Mouse (Mus musculus): ENCODE measurements around the gene Tspan18.

Tspan18 gene

DNA sequence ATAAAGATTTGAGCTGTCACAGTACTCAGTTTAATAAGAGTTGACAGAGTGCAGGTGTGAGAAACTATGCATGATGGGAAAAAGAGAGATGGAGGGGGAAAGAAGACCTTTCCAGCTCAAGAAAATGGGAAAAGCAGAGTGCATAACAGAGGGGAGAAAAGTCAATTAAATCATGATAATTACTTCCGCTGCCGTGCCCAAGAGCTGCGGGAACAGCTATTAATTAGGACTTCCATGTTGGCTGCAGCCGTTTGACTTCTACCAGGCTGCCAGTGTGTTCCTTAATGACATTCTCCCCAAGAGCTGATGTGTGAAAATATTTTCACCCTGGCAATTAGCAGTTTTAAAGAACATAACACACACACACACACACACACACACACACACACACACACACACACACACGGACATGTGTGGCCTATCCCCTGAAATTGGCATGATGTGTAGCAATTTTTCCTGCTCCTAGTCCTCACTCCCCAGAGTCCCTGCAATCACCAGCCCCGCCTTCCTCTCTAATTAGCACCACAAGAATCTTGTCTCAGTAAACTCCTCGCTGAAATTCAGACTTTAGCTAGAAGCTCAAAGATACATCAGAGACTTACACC lies 67.6 kb downstream of the Tspan18 start:
- DNase-seq (ENCODE audit: low read depth in 1 of 2, low spot score in 2 of 2), result no peak

DNA sequence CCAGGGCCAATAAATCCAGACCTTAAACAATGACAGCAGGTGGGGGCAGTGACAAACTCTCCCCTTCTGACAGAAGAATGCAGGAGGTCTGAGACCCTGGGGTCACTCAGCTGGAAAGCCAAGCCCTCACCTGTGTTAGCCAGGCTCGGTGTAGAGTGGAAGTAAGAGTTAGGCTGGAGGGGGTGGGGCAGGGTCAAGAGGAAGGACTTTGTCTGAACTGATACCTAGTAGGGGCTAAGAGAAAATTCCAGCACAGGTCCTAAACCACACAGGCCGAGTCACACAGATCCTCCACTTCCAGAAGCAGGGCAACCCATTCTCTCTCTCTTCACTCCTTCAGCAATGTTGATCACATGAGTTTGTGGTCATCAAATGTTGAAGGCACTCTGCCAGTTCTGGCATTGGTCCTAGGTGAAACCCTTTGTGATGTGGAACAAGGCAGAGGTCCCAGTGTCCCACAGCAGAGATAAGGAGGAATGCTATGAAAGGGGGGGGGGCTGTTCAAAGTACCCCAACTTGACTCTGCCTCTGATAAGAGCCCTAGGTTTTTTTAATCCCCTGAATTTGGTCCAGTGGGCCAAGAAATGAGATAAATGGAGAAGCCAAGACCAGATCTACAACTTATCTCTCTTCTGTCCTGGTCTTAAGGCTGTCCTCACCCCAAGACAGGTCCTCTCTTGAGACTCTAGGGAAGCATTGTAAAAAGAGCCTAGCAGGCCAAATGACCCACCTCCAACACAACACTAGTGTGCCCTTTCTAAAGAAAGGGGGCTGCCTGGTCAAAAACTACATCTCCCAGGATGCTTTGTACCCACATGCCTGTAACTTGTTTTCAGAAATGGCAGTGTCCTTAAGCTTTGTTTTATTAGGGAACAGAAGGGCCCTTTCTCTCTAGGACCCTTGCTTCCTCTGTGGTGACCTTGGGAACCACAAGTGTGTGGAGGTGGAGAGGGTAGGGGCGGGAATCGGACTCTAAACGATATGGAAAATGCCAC lies 71.7 kb downstream of the Tspan18 start:
- no peak for DNase-seq (ENCODE audit: low read depth in 1 of 2, low spot score in 2 of 2)

DNA sequence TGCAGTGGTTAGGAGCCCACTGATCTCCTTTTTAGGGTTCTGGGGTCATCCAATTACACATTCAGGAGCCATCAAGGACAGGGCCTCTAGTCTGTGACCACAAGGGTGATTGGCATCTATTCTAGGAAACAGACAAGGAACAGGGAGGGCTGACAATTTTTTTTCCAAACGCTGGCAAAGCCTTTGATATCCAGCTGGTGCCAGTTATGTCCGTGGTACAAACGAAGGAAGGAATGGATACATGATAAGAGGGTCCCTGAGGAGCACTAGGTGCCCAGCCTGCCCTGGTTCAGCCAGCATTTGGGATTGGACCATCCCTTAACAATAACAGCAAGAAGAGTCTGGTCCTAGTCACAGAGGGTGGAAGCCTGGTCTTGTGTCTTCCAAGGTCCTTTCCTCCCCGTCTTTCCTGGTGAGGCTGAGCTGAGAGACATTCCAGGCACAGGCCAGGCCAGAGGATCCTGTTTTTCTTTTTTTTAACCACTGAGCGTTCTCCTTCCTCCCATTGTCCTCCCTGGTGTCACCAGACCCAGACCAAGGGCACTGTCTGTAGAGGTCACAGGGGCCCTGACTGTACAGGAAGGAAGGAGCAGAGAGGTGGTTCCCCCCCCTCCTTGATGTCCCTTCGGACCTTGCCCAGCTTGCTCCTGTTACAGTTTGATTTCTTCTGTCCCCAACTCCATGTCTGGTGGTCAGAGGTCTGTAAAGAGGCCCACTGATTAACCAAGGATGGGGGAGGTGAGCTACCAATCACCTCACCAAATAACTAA lies 72.6 kb downstream of the Tspan18 start:
- no peak for DNase-seq (ENCODE audit: low read depth in 1 of 2, low spot score in 2 of 2)

DNA sequence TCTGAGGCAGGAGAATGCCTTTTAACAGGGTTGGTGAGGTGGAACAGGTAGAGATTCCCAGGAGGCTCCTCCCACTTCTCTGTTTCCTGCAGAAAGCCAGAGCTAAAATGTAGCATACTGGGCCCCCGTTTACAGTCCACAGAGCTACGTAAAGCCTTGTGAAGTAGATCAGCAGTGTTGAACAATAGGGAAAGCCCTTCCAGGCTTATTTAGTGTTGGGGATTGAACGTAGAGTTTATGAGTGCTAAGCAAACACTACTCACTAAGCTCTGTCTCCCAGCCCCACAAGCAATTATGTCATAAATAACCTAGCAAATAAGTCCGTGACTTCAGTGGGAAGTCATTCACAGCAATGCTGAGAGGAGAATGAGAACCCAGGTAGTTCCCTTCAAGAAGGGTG lies 76.7 kb downstream of the Tspan18 start:
- no peak for DNase-seq (ENCODE audit: low read depth in 1 of 2, low spot score in 2 of 2)

DNA sequence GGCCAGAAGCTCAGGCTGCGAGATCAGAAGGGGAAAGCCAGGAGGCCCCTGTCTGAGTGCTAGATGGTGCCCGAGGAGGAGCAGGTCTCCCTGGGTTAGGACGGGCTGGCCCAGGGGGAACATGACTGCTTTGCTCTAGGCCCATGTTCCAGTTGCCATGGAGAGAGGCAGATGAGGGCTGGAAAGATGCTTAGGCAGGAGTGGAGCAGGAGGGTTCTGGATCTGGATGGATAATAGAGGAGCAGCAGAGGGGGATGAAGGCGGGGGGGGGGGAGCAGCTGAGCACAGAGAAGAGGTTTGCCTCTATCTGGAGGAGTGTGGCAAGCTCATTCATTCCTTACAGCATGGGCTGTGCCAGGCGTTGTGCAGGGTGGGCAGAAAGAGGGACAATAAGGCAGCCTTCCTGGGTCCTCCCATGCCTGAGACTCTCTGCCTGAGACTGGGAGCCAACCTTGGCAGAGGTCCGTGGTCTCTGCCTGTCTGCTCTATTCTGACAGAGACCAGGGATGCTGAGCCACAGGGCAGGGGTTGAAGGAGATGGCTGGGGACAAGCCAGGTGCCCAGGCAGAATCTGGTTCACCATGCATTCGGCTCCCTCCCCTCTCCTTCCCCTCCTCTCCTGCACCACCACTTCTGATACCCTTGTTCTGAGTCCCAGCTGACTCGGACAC lies 77.4 kb downstream of the Tspan18 start:
- no peak for DNase-seq (ENCODE audit: low read depth in 1 of 2, low spot score in 2 of 2)

DNA sequence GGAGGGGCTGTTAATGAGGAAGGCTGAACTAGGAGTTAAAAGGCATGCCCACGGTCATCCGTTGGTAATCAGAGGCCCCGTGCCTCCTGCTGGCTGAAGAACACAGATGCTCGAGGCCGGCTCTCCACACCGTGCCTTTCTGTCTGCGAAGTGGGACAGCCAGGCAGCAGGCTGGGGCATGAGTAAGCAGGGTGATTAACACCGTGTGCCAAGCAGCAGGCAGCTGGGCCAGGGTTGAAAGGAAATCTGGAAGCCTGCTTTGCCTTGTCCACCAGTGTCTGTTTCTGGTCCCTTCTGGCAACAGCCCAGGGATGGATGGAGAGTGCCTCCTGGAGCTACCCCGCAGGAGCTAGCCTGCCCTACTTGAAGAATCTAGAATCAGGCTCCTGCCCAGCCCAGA lies 81.9 kb downstream of the Tspan18 start:
- DNase-seq (ENCODE audit: low read depth in 1 of 2, low spot score in 2 of 2), result no peak

DNA sequence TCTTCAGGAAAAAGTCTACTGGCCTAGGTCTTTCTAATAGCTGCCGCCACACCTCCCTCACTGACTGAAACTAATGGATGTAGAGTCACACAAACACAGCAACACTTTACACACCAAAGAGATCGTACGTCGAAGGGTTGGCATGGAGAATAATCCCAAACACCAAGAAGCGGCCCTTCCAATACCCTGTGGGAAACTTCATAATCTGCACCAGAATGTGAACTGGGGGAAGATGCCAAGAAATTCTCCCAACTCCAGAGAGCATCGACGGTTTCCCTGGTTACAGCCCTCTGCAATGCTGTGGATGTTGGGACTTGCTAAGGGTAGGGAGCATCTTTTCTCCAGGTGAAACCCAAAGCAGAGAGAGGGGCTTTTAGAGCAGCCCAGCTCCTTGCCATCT lies 83.7 kb downstream of the Tspan18 start:
- no peak for DNase-seq (ENCODE audit: low read depth in 1 of 2, low spot score in 2 of 2)

DNA sequence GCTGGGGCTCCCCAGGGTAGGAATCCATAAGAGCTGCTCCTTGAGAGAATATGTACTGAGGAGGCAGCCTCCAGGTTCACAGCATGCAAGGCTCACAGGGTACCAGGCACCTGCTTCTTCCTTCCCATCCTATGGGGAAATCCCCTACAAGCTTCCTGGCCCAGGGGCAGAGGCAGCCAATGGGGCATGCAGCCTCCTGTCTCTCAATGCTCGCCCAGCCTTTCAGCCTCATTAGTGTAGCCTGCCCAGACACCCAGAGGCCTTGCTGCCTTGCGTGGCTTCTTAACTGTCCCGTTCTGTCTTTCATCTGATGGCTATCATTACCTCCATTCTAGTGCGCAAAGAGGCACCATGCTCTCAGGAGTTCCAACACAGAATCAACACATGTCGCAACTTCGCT lies 85.2 kb downstream of the Tspan18 start:
- no peak for DNase-seq (ENCODE audit: low read depth in 1 of 2, low spot score in 2 of 2)

DNA sequence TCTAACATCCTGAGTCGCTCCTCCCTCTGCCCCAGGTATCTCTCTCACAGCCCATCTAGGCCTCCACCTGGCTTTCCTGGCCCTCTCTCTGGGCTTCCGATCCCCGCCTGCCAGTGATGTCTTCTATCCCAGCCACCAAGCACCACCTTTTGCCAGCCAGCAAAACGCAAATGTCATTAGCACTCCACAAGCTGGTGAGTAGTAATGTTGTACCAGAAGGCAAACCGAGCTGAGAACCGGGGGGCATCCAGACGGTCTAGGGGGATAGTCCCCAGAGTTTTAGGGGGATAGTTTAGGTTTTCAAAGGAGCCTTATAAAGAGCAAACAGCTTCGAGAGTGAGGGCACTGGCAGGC lies 90.2 kb downstream of the Tspan18 start:
- no peak for DNase-seq (ENCODE audit: low read depth in 1 of 2, low spot score in 2 of 2)

DNA sequence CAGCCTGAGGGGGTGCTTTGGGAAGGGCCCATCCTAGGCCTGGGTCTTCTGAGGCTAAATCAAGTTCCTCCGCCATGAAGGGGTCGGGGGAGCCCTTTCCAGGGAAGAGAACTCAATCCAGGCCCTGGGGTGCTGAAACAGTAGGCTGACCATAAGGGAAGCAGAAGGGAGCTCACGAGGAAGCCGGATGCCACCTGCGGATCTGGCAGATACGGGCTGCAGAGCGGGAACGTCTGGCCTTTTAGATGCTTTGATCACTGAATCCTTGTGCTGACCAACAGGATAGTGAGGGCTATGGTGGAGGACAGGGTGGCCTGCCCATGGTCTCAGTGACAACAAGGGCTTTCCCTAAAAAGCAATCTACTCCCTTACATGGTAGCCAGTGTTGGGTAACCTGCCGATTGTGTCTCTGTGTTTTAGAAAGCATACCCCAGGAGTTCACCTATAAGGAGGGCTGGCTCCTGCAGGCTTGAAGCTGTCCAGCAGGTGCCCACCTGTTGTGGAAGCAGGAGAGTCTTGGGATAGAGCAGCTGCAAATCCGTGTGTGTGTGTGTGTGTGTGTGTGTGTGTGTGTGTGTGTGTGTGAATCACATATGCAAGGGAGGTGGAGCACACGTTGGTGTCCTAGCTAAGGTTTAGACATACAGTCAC lies 90.7 kb downstream of the Tspan18 start:
- DNase-seq (ENCODE audit: low read depth in 1 of 2, low spot score in 2 of 2), result no peak

DNA sequence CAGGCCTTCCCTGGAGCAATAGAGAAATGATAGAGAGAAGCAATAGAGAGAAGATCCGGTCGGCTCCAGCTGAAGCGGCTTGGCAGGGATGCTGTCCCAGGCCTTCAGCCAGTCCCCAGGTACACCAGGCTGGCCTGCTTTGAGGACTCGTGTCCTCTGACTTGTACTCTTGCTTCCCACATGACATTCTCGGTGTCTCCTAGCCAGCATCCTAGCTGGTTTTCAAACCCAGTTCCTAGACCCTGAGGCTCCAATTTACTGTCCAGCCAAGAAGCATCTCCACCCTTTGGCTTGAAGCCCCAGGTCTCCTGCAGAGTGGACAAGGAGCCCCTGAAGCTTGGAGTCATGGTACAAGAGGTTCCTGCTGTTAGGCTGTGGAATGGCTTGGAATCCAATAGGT lies 92.1 kb downstream of the Tspan18 start:
- no peak for DNase-seq (ENCODE audit: low read depth in 1 of 2, low spot score in 2 of 2)

DNA sequence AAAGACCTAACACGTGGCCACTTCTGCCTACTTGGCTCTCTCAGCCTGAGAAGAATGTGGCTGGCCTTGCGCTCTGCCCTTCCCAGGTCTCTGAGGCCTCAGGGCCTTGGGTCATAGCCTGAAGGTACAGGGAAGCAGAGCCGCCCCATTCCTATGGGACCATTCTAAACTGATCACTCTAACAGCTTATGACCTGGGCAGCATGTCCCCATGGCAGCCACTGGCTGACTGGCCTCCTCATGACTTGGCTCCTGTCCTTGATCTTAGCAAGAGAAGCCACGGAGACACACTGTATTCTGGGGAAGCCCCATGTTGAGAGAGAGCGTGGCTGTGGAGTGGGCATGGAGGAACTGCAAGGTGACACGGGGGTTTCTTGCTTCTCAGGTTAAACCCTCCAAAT lies 95.4 kb downstream of the Tspan18 start:
- no peak for DNase-seq (ENCODE audit: low read depth in 1 of 2, low spot score in 2 of 2)

DNA sequence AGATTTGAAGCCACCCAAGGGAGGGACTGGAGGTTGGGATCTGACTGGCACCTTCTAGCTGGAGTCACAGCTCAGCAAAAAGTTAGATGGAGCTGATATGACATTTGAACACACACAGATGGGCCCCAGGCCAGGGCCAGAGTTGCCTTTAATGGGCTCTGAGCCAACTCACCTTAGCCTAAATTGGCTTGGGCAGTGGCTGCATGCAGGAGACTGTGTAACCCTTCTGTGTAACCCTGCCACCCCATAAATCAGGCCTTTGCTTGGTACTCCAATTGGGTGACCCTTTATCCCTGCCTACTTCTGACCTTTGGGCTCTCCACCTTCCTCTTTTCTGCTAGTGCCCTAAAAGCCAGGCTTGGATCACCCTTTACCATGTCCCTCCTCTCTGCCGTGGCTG lies 97.2 kb downstream of the Tspan18 start:
- no peak for DNase-seq (ENCODE audit: low read depth in 1 of 2, low spot score in 2 of 2)

DNA sequence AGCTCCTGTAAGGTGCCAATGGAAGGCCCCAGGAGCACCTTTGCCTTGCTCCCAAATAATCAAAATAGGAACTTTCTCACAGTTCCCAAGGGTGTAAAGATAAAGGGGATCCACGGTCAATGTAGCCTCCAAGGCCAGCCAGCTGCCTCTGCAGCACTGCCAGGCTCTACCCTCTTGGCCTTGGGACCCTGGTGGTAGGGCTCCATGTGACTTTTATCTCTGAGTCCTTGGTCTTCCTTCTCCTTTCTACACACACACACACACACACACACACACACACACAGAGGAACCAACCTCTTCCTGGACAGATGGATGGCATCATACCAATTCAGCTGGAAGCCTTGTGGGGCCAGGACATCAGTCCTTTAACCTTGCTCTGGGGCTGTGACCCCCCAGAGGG lies 102.2 kb downstream of the Tspan18 start:
- no peak for DNase-seq (ENCODE audit: low read depth in 1 of 2, low spot score in 2 of 2)

DNA sequence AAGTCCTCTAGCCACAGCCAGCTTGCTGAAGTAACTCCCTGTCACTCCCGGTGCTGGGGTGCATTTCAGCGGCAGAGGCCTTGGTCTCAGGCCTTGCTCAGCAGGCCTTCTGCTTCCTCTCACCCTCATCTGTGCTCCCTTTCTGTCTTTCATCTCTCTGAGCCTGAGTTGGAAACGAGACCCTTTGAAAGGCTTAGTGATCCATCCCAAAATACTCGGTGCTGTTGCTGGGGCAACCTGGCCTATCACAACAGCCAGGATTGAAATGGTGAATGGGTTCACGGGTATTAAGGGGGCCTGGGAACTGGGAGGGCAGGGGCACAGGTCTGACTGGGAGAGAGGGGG lies 105.9 kb downstream of the Tspan18 start:
- no peak for DNase-seq (ENCODE audit: low read depth in 1 of 2, low spot score in 2 of 2)

DNA sequence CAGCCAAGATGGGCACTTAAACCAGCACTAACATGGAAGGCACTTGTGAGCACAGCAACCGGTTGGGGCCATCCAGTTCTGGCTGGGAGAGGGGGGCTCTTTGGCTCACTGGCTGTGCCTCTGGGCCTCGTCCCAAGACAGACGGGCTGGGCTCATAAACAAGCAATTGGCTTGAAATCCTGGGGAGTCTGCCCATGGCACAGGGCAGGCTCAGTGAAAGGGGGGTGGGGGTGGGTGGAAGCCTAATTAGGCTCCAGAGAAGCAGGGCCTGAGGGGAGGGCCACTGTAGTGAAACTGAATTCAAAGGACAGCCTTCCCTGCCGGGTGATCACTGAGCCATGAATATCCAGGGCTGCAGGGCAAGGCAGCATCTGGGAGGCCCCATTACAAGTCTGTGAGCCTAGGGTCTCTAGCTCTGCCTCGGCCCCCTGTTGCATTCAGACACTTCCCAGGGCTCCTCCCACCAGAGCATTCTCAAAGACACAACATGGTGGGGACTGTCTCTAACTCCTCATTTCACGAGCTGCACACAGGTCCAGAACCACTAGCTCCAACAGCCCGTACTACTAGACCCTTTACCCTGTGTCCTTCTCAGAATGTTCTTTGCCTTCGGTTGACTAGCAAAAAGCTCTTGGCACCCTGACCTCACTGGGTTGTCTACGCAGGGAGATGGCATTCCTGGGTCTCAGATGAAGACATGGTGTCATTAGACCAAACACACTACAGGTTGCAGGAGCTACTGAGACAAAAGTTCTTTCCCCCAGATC lies 106.4 kb downstream of the Tspan18 start:
- no peak for DNase-seq (ENCODE audit: low read depth in 1 of 2, low spot score in 2 of 2)

DNA sequence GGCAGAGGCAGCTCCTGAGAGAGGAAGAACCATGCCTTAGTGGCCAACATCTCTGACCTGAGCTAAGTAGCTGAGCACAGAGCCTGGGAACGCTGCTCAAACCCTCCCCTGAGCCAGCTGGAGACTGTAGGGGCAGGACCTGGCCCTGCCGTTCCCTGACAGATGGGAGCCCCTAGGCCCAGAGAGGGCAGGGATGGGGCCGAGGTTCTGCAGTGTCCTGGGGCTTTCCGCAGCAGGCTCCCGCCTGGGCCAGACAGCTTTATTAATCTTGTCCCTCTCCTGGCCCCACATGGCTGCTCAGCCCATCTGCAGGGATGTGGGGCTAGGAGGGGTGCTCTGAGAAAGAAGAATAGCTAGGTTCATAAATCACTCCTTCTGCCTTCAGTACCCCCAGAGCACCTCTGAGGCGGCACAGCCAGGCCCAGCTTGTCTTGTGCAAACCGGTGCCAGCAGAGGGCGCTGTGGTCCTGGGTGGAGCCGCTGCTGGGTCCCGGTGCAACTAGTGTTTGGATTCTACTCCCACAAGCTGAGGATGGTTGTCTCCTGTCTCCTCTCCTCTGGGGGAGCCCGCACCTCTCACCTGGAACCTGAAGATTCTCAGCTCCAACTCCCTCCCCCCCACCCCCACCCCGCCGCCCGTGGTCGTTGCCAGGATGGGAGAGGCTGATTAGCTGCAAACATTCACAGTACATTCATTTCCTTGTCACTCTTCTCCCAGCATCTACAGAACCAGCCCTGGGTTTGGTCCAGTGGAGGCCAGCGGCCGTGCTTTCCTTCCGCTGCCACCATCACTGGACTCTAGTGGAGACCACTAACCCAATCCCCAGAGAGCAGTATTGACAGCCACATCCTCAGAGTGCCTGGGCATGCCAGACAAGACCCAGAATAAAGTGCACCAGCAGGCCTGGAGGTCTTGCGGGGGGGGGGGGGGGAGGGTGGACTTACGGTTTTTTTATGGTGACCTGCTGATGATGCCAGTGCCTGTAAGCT lies 107.4 kb downstream of the Tspan18 start:
- DNase-seq (ENCODE audit: low read depth in 1 of 2, low spot score in 2 of 2), result peak in 1 of 2 experiments; percentile 16

DNA sequence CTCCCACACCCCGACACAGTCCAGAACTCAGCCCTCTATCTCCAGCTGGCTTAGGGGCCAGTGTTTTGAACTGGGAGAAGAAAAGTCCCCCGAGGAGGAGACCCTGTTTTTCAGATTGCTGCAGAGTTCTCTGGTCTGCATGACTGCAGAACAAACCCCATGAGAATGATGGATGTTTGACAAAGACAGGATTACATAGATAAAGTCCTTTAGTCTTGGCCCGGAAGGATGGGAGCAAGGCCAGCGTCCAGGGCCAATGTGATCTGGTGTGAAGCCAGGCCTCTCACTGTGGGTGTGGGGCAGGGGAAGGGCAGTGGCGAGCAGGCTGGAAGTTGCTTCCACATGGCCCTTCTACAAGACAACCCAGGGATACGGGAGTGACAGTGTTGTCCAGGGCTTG lies 110.8 kb downstream of the Tspan18 start:
- no peak for DNase-seq (ENCODE audit: low read depth in 1 of 2, low spot score in 2 of 2)

DNA sequence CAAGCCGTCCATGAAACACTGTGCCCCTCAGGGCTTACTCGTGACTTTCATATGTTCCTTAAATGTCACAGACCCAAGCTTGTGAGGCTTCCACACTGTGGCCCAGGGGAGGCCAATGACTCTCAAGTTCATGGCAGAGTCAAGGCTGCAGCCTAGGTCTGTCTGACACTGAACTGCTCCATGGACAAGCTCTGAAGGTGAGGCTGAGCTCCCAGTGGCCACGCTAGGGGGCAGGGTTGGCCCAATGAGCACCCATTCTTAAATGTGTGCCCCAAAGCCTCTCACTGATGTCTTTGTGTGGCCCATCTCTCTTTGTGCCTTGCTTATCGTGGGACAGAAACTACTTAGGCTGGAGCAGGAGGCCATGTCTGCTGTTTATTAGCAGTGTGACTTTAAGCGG lies 113.9 kb downstream of the Tspan18 start:
- no peak for DNase-seq (ENCODE audit: low read depth in 1 of 2, low spot score in 2 of 2)

Measured in monocyte, adult 2 months (primary cell).